Mouse (Mus musculus): ENCODE measurements around the gene Adamts4.
"Not testable (repeated sequence)": the region's sequence is repeated elsewhere in the genome, so short reads cannot be mapped to it uniquely, and the experiment has no call there.

Gene Adamts4

GRCm38 (mm10) chr1:171231844-171232243, 18.4 kb upstream of the Adamts4 start:
- no peak for DNase-seq (ENCODE audit: low read depth)

GRCm38 (mm10) chr1:171232348-171232747, 17.9 kb upstream of the Adamts4 start:
- DNase-seq (ENCODE audit: low read depth) = no peak

GRCm38 (mm10) chr1:171232800-171233730, 17.2 kb upstream of the Adamts4 start:
- no peak for DNase-seq (ENCODE audit: low read depth)

GRCm38 (mm10) chr1:171234126-171234525, 16.1 kb upstream of the Adamts4 start, which contains the start of gene Fcer1g:
Fcer1g (minus strand) TSS chr1:171234365.
- DNase-seq (ENCODE audit: low read depth) = no peak

- DNase-seq (ENCODE audit: low read depth) = no peak
Observed at GRCm38 (mm10) chr1:171234538-171234937, 15.7 kb upstream of the Adamts4 start.

GRCm38 (mm10) chr1:171235791-171236190, 14.4 kb upstream of the Adamts4 start:
- no peak for DNase-seq (ENCODE audit: low read depth)

GRCm38 (mm10) chr1:171237438-171237837, 12.8 kb upstream of the Adamts4 start:
- no peak for DNase-seq (ENCODE audit: low read depth)

- no peak for DNase-seq (ENCODE audit: low read depth)
Observed at GRCm38 (mm10) chr1:171238463-171238862, 11.8 kb upstream of the Adamts4 start.

- DNase-seq (ENCODE audit: low read depth) = no peak
Observed at GRCm38 (mm10) chr1:171239992-171240744, 10.1 kb upstream of the Adamts4 start.

GRCm38 (mm10) chr1:171240911-171241310, 9.3 kb upstream of the Adamts4 start:
- DNase-seq (ENCODE audit: low read depth) = no peak

- not testable (repeated sequence) for DNase-seq (ENCODE audit: low read depth)
Observed at GRCm38 (mm10) chr1:171241952-171242351, 8.3 kb upstream of the Adamts4 start.

GRCm38 (mm10) chr1:171245353-171245752, 4.9 kb upstream of the Adamts4 start:
- no peak for DNase-seq (ENCODE audit: low read depth)

- peak; percentile 99 for DNase-seq (ENCODE audit: low read depth)
Observed at GRCm38 (mm10) chr1:171246709-171247452, 3.3 kb upstream of the Adamts4 start.

GRCm38 (mm10) chr1:171247453-171247841, 2.8 kb upstream of the Adamts4 start:
- no peak for DNase-seq (ENCODE audit: low read depth)

- no peak for DNase-seq (ENCODE audit: low read depth)
Observed at GRCm38 (mm10) chr1:171247916-171248315, 2.3 kb upstream of the Adamts4 start.

- no peak for DNase-seq (ENCODE audit: low read depth)
Observed at GRCm38 (mm10) chr1:171248386-171249226, 1.6 kb upstream of the Adamts4 start.

GRCm38 (mm10) chr1:171250680-171251593, 716 bp downstream of the Adamts4 start, which contains the start of gene Ndufs2:
Ndufs2 (minus strand) TSS chr1:171251388.
- no peak for DNase-seq (ENCODE audit: low read depth)

- DNase-seq (ENCODE audit: low read depth) = no peak
Observed at GRCm38 (mm10) chr1:171251594-171252324, 1.5 kb downstream of the Adamts4 start.

GRCm38 (mm10) chr1:171252415-171252814, 2.2 kb downstream of the Adamts4 start:
- DNase-seq (ENCODE audit: low read depth) = no peak
